Mouse (Mus musculus) heart, postnatal 0 days (tissue): Measurements from ENCODE around the gene Sumf2. TPM values are rescaled to one million over a fixed set of nuclear protein-coding genes. Genes with fewer than 3 reads are reported as not detected.

Experiments
- ATAC-seq: fragments of 200-750 bp; cut with Nextera tagmentation; 2 replicates; pipeline ENCODE4 v1.8.0; 2017; ENCODE audit warnings: low read depth, moderate number of reproducible peaks, moderate library complexity; ENCODE audit not compliant: insufficient read depth
- DNase-seq: peaks from one replicate; pipeline ENCODE4 v3.0.0-alpha.2; 2016; ENCODE audit warnings: low spot score
- H3K27ac ChIP-seq: fragments of 300-500 bp; sonication (generic); 2 replicates; pipeline ENCODE4 v1.5.1; 2014; ENCODE audit warnings: low read depth, mild to moderate bottlenecking
- H3K27me3 ChIP-seq: fragments of 300-500 bp; sonication (generic); 2 replicates; pipeline ENCODE4 v1.6.1; 2014; ENCODE audit warnings: low read length, mixed read lengths; ENCODE audit not compliant: control insufficient read depth, insufficient read depth
- H3K36me3 ChIP-seq: fragments of 300-500 bp; sonication (generic); replicated peaks from 2 replicates; pipeline ENCODE4 v1.6.1; 2014; ENCODE audit warnings: low read length, mixed read lengths; ENCODE audit not compliant: control insufficient read depth, insufficient read depth
- H3K4me1 ChIP-seq: fragments of 300-500 bp; sonication (generic); 2 replicates; pipeline ENCODE4 v1.6.1; 2014; ENCODE audit warnings: antibody characterized with exemption; ENCODE audit not compliant: control insufficient read depth, insufficient read depth
- H3K4me2 ChIP-seq: fragments of 300-500 bp; sonication (generic); 2 replicates; pipeline ENCODE4 v1.6.1; 2014; ENCODE audit warnings: low read depth, mild to moderate bottlenecking, low read length, moderate library complexity
- H3K4me3 ChIP-seq: fragments of 300-500 bp; sonication (generic); 2 replicates; pipeline ENCODE4 v1.5.1; 2014; ENCODE audit warnings: low read depth, low read length
- H3K9ac ChIP-seq: fragments of 300-500 bp; sonication (generic); replicated peaks from 2 replicates; pipeline ENCODE4 v1.6.1; 2014; ENCODE audit warnings: low read depth, low read length, mixed read lengths
- H3K9me3 ChIP-seq: fragments of 300-500 bp; sonication (generic); replicated peaks from 2 replicates; pipeline ENCODE4 v1.6.1; 2016; ENCODE audit warnings: low read length; ENCODE audit not compliant: control insufficient read depth
- CTCF ChIP-seq: IDR thresholded peaks from 2 replicates; pipeline ENCODE4 v1.5.1; 2016; ENCODE audit warnings: antibody characterized with exemption, control low read depth, low read depth
- EP300 ChIP-seq: IDR thresholded peaks from 2 replicates; pipeline ENCODE4 v1.6.1; 2016; ENCODE audit warnings: antibody characterized with exemption, low read depth
- WGBS: fragments of 180-500 bp; shearing (Covaris S2); extraction: QIAGEN DNeasy Blood & Tissue Kit; methylation state at CpG from one replicate; pipeline ENCODE4 v1.1.7; 2014; 5-methylcytosine and 5-hydroxymethylcytosine counted together
- polyA plus RNA-seq: library from polyadenylated mRNA; unstranded; fragments of >200 nt; fragmentation: Nextera tagmentation; extraction: Ambion mirVana; gene quantifications from 2 replicates; pipeline ENCODE4 v1.2.1, GENCODE M21; 2015
- total RNA-seq: library from RNA; depleted of rRNA; stranded (reverse); fragments of >200 nt; gene quantifications from 2 replicates; pipeline ENCODE4 v1.2.3, GENCODE M21; 2014; ENCODE audit warnings: low replicate concordance

The Sumf2 gene
- total and polyA plus RNA-seq, 2 experiments from 2014 or later: 12.8 to 14.9 TPM

DNA sequence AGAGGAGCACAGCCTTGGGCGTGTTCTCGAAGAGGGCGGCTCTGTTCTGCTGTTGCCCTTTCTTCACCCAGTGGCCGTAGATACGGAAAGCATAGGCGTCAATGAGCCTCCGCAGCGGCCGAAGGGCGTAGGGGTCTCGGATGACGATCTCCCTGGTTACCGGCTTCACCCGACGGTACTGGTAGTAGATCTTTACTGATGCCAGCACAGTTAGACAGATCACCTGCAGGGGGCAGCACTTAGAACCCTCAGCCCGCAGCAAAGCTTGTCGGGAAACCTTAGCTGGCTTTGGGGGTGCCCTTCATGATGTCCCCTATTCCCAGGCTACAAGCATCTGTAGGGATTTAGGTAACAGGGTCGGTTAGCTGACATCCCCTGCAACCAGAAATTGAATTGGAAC, 17.7 kb downstream of the Sumf2 start:
- ATAC-seq (no peak; the same call in 1 of the 2 replicates), DNase-seq (peak; percentile 30)
- H3K9me3 ChIP-seq: no peaks in the 10 kb centered on the region
- peak overlapping the region; percentile 14; the same call in 1 of the 2 replicates for H3K4me2 ChIP-seq
- 5% methylated on average over 18 of the region's 18 CpGs for WGBS
- H3K4me3 ChIP-seq: no peak overlapping the region
- no peak overlapping the region for H3K9ac ChIP-seq
- TF ChIP-seq CTCF (peak; percentile 31), EP300 (no peak)
- peaks cover 16% of the 10 kb centered on the region; the same call in 1 of the 2 replicates for H3K36me3 ChIP-seq
- no peak overlapping the region for H3K27ac ChIP-seq
- no peaks in the 10 kb centered on the region for H3K4me1 ChIP-seq
- H3K27me3 ChIP-seq: no peaks in the 10 kb centered on the region

DNA sequence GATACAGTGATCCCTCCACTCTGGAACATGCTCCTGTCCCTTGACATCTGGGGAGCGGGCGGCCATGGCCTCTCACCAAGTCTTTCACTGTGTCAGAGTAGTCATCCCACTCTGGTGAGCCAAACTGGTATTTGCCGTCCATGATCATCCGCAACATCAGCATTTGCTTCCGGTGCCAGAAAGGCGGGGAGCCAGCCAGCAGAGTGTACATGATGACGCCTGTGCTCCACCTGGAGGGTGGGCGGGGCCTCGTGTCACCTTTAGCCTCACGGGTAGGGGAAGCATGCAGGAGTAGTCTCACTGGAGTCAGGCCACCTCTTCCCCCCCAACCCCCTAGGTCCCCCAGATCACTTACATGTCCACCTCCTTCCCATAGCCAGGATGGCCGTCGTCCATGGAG, 19.1 kb downstream of the Sumf2 start:
- no peak for TF ChIP-seq CTCF
- no peak for TF ChIP-seq EP300
- DNase-seq: no peak
- Histone ChIP-seq H3K4me3 (no peak overlapping the region), H3K9me3 (no peaks in the 10 kb centered on the region), H3K4me1 (no peaks in the 10 kb centered on the region), H3K27ac (no peak overlapping the region), H3K27me3 (no peaks in the 10 kb centered on the region), H3K36me3 (peaks cover 6% of the 10 kb centered on the region; the same call in 1 of the 2 replicates), H3K4me2 (no peak overlapping the region), H3K9ac (no peak overlapping the region)
- WGBS: 79% methylated on average over 12 of the region's 12 CpGs
- no peak for ATAC-seq

- H3K27me3 ChIP-seq: no peaks in the 10 kb centered on the region
- ATAC-seq: no peak
- no peak overlapping the region for H3K9ac ChIP-seq
- no peak for DNase-seq
- H3K36me3 ChIP-seq: no peaks in the 10 kb centered on the region
- WGBS: 81% methylated on average over 19 of the region's 19 CpGs
- no peaks in the 10 kb centered on the region for H3K4me1 ChIP-seq
- TF ChIP-seq CTCF (no peak), EP300 (no peak)
- H3K9me3 ChIP-seq: no peaks in the 10 kb centered on the region
- no peak overlapping the region for H3K27ac ChIP-seq
- no peak overlapping the region for H3K4me3 ChIP-seq
- no peak overlapping the region for H3K4me2 ChIP-seq
Measured at GRCm38 (mm10) chr5:129869238-129869995, 22.6 kb downstream of the Sumf2 start.

DNA sequence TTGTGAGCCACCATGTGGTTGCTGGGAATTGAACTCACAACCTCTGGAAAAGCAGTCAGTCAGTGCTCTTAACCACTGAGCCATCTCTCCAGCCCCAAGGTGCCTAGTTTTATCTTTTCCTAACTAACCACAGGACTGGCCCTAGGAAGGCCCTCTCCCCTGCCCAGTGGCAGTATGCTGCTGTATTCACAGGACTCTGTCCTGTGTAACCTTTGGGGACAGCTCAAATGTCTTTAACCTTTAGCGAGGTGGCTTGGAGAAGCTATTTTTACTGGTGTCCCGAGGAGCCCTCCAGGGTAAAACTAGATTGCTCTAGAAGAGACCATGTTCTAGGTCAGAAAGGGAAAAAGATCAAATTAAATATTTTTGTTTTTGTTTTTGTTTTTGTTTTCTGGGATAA, 24.5 kb downstream of the Sumf2 start:
- no peak for TF ChIP-seq EP300
- no peak for TF ChIP-seq CTCF
- 67% methylated on average over 2 of the region's 2 CpGs for WGBS

GRCm38 (mm10) chr5:129873942-129874341, 27.2 kb downstream of the Sumf2 start:
- TF ChIP-seq EP300 (no peak), CTCF (no peak)

More for the DNA sequence above, 24.5 kb downstream of the Sumf2 start:
- H3K4me2 ChIP-seq: no peak overlapping the region
- H3K4me1 ChIP-seq: no peaks in the 10 kb centered on the region
- no peak overlapping the region for H3K9ac ChIP-seq
- no peaks in the 10 kb centered on the region for H3K36me3 ChIP-seq
- ATAC-seq: no peak
- no peak overlapping the region for H3K4me3 ChIP-seq
- no peaks in the 10 kb centered on the region for H3K9me3 ChIP-seq
- no peaks in the 10 kb centered on the region for H3K27me3 ChIP-seq
- no peak for DNase-seq
- no peak overlapping the region for H3K27ac ChIP-seq

More at GRCm38 (mm10) chr5:129873942-129874341, 27.2 kb downstream of the Sumf2 start:
- H3K27me3 ChIP-seq: no peaks in the 10 kb centered on the region
- no peak overlapping the region for H3K27ac ChIP-seq
- no peak for DNase-seq
- WGBS: 79% methylated on average over 12 of the region's 12 CpGs
- H3K4me3 ChIP-seq: no peak overlapping the region
- ATAC-seq: no peak
- H3K4me2 ChIP-seq: no peak overlapping the region
- no peaks in the 10 kb centered on the region for H3K9me3 ChIP-seq
- H3K9ac ChIP-seq: no peak overlapping the region
- no peaks in the 10 kb centered on the region for H3K36me3 ChIP-seq
- H3K4me1 ChIP-seq: no peaks in the 10 kb centered on the region
